Mouse (Mus musculus) thymus, adult 2 months (tissue): ENCODE measurements around the gene Gabbr2. TPM values are rescaled to one million over a fixed set of nuclear protein-coding genes. Genes with fewer than 3 reads are reported as not detected.

Experiments
- DNase-seq: peaks from one replicate; pipeline ENCODE4 v3.0.0; 2021
- H3K27ac ChIP-seq: fragments of 200-500 bp; 2 replicates; pipeline ENCODE4 v1.5.1; 2012; ENCODE audit warnings: low read length, control low read depth; ENCODE audit not compliant: control insufficient read depth, insufficient read depth
- H3K27me3 ChIP-seq: fragments of 200-500 bp; 2 replicates; pipeline ENCODE4 v1.6.1; 2012; ENCODE audit warnings: mild to moderate bottlenecking, low read length, moderate library complexity, mixed read lengths; ENCODE audit not compliant: control insufficient read depth, insufficient read depth
- H3K36me3 ChIP-seq: fragments of 200-500 bp; 2 replicates; pipeline ENCODE4 v1.6.1; 2012; ENCODE audit warnings: mild to moderate bottlenecking, low read length, moderate library complexity; ENCODE audit not compliant: control insufficient read depth, insufficient read depth
- H3K4me1 ChIP-seq: fragments of 200-500 bp; replicated peaks from 2 replicates; pipeline ENCODE4 v1.6.1; 2012; ENCODE audit warnings: low read length; ENCODE audit not compliant: control insufficient read depth, insufficient read depth
- H3K4me3 ChIP-seq: fragments of 200-500 bp; 2 replicates; pipeline ENCODE4 v1.5.1; 2012; ENCODE audit warnings: mild to moderate bottlenecking, low read length, control low read depth, moderate library complexity; ENCODE audit not compliant: control insufficient read depth, insufficient read depth
- CTCF ChIP-seq: fragments of 200-500 bp; IDR thresholded peaks from 2 replicates; pipeline ENCODE4 v1.5.1; 2012; ENCODE audit warnings: mild to moderate bottlenecking, control low read depth, low read length, moderate library complexity, borderline replicate concordance; ENCODE audit not compliant: control insufficient read depth, poor library complexity, insufficient read depth; ENCODE audit errors: extremely low read depth
- POLR2A ChIP-seq: fragments of 200-500 bp; IDR thresholded peaks from 2 replicates; pipeline ENCODE4 v1.6.1; 2012; ENCODE audit warnings: mild to moderate bottlenecking, low read length, control low read depth, moderate library complexity; ENCODE audit not compliant: control insufficient read depth, poor library complexity, insufficient read depth; ENCODE audit errors: extremely low read depth
- WGBS: fragments of 180-500 bp; shearing (Covaris S2); methylation state at CpG from one replicate; pipeline ENCODE4 v1.1.7; 2018; 5-methylcytosine and 5-hydroxymethylcytosine counted together
- polyA plus RNA-seq: library from polyadenylated mRNA; depleted of rRNA; stranded (reverse); fragments of >200 nt; gene quantifications from 2 replicates; pipeline ENCODE4 v1.2.3, GENCODE M21; 2012

The Gabbr2 gene
- polyA plus RNA-seq, 1 experiment: 0.20 TPM

GRCm38 (mm10) chr4:46854686-46855385, 136.8 kb downstream of the Gabbr2 start:
- no peaks in the 10 kb centered on the region for H3K36me3 ChIP-seq
- H3K27ac ChIP-seq: no peak overlapping the region
- no peaks in the 10 kb centered on the region for H3K27me3 ChIP-seq
- TF ChIP-seq CTCF: no peak
- no peak for TF ChIP-seq POLR2A
- H3K4me3 ChIP-seq: no peak overlapping the region
- no peaks in the 10 kb centered on the region for H3K4me1 ChIP-seq
- no peak for DNase-seq
- 86% methylated on average over 23 of the region's 23 CpGs for WGBS

- TF ChIP-seq CTCF (no peak), POLR2A (no peak)
- H3K4me3 ChIP-seq: no peak overlapping the region
- no peak overlapping the region for H3K27ac ChIP-seq
- H3K4me1 ChIP-seq: no peaks in the 10 kb centered on the region
- 60% methylated on average over 12 of the region's 12 CpGs for WGBS
- no peaks in the 10 kb centered on the region for H3K27me3 ChIP-seq
- H3K36me3 ChIP-seq: no peaks in the 10 kb centered on the region
- no peak for DNase-seq
These were observed 137.7 kb downstream of the Gabbr2 start for GRCm38 (mm10) chr4:46853852-46854460.

GRCm38 (mm10) chr4:46847745-46848144, 143.9 kb downstream of the Gabbr2 start:
- Histone ChIP-seq H3K36me3 (no peaks in the 10 kb centered on the region), H3K27ac (no peak overlapping the region), H3K4me1 (peaks cover 30% of the 10 kb centered on the region), H3K4me3 (no peak overlapping the region), H3K27me3 (no peaks in the 10 kb centered on the region)
- TF ChIP-seq POLR2A: no peak
- no peak for TF ChIP-seq CTCF
- no peak for DNase-seq

- H3K27ac ChIP-seq: no peak overlapping the region
- no peak overlapping the region for H3K4me3 ChIP-seq
- peaks cover 30% of the 10 kb centered on the region for H3K4me1 ChIP-seq
- H3K27me3 ChIP-seq: no peaks in the 10 kb centered on the region
- no peak for TF ChIP-seq CTCF
- TF ChIP-seq POLR2A: no peak
- no peak for DNase-seq
- no peaks in the 10 kb centered on the region for H3K36me3 ChIP-seq
- WGBS: 97% methylated on average over 10 of the region's 10 CpGs
These were observed 145.3 kb downstream of the Gabbr2 start for GRCm38 (mm10) chr4:46846396-46846795.

- H3K36me3 ChIP-seq: no peaks in the 10 kb centered on the region
- DNase-seq: peak; percentile 12
- H3K4me1 ChIP-seq: peaks cover 30% of the 10 kb centered on the region
- no peak overlapping the region for H3K4me3 ChIP-seq
- TF ChIP-seq CTCF (no peak), POLR2A (no peak)
- H3K27ac ChIP-seq: no peak overlapping the region
- H3K27me3 ChIP-seq: no peaks in the 10 kb centered on the region
- 51% methylated on average over 6 of the region's 6 CpGs for WGBS
These were observed 146.6 kb downstream of the Gabbr2 start for GRCm38 (mm10) chr4:46844982-46845643.

- H3K27me3 ChIP-seq: no peaks in the 10 kb centered on the region
- H3K36me3 ChIP-seq: no peaks in the 10 kb centered on the region
- TF ChIP-seq POLR2A (no peak), CTCF (no peak)
- no peak overlapping the region for H3K4me3 ChIP-seq
- no peak for DNase-seq
- H3K27ac ChIP-seq: no peak overlapping the region
- WGBS: 85% methylated on average over 5 of the region's 5 CpGs
- peaks cover 30% of the 10 kb centered on the region for H3K4me1 ChIP-seq
These were observed 147.1 kb downstream of the Gabbr2 start for GRCm38 (mm10) chr4:46844567-46844966.

GRCm38 (mm10) chr4:46842596-46842995, 149.1 kb downstream of the Gabbr2 start:
- H3K4me3 ChIP-seq: no peak overlapping the region
- H3K4me1 ChIP-seq: peaks cover 30% of the 10 kb centered on the region
- DNase-seq: no peak
- 98% methylated on average over 7 of the region's 7 CpGs for WGBS
- no peak overlapping the region for H3K27ac ChIP-seq
- TF ChIP-seq POLR2A (no peak), CTCF (no peak)
- H3K27me3 ChIP-seq: no peaks in the 10 kb centered on the region
- H3K36me3 ChIP-seq: no peaks in the 10 kb centered on the region
